Mouse (Mus musculus) brown adipose tissue, adult 24 weeks (tissue): ENCODE results near the gene Apoc3. TPM values are rescaled to one million over a fixed set of nuclear protein-coding genes. Genes with fewer than 3 reads are reported as not detected.

ENCODE experiments used
- H3K27ac ChIP-seq: fragments of 200-500 bp; replicated peaks from 2 replicates; pipeline ENCODE4 v1.5.1; 2012; ENCODE audit warnings: low read depth, mild to moderate bottlenecking, low read length
- H3K4me1 ChIP-seq: fragments of 200-500 bp; 2 replicates; pipeline ENCODE4 v1.6.1; 2012; ENCODE audit warnings: low read length, mixed read lengths; ENCODE audit not compliant: control insufficient read depth, insufficient read depth, insufficient read length
- H3K4me3 ChIP-seq: fragments of 200-500 bp; 2 replicates; pipeline ENCODE4 v1.5.1; 2012; ENCODE audit warnings: low read depth, mild to moderate bottlenecking, low read length, moderate library complexity; ENCODE audit not compliant: insufficient read depth
- polyA plus RNA-seq: library from polyadenylated mRNA; stranded (reverse); fragments of >200 nt; gene quantifications from 2 replicates; pipeline ENCODE4 v1.2.4, GENCODE M21; 2012; ENCODE audit not compliant: missing spikeins, insufficient read depth, insufficient read length

Gene Apoc3
- polyA plus RNA-seq, 1 experiment: 8.2 TPM

DNA sequence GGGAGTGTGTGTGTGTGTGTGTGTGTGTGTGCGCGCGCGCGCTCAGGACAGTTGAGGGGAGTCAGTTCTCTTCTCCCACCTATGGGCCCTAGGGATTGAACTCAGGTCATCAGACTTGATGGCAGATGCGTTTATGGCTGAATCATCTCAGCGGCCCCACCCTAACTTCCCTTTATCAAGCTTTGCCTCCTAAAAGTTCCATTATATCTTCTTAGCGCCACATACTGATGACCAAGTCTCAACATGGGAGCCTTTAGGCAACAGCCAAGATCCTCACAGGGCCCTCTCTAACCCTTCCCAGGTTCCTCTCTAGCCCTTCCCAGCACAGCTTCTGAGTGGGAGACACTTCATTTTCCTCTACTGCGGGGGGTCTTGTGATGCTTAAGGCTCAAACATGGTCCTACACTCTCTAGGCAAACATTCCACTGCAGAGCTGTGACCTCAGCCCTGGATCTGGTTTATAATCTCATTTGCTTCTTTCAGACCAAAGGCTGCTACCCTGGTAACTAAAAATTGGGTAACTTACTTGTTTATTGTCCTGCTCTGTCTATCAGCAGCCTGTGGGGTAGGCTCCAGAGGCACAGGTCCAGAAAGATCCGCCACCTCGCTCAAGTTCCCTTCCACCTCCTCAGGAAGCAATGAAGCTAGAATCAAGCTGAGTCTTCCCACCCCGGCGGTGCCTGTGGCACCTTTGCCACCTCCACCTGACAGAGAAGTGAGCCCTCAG, 18.5 kb downstream of the Apoc3 start:
- H3K4me1 ChIP-seq: peaks cover 11% of the 10 kb centered on the region
- no peak overlapping the region for H3K4me3 ChIP-seq
- no peak overlapping the region for H3K27ac ChIP-seq

- H3K4me3 ChIP-seq: no peak overlapping the region
- peaks cover 11% of the 10 kb centered on the region for H3K4me1 ChIP-seq
- H3K27ac ChIP-seq: no peak overlapping the region; the same call in 1 of the 2 replicates
Observed at GRCm38 (mm10) chr9:46215338-46216322, 19.8 kb downstream of the Apoc3 start.

- no peak overlapping the region for H3K27ac ChIP-seq
- no peak overlapping the region for H3K4me3 ChIP-seq
- H3K4me1 ChIP-seq: peaks cover 11% of the 10 kb centered on the region
Observed at GRCm38 (mm10) chr9:46214946-46215337, 20.5 kb downstream of the Apoc3 start.

- Histone ChIP-seq H3K27ac (no peak overlapping the region), H3K4me3 (no peak overlapping the region), H3K4me1 (peaks cover 11% of the 10 kb centered on the region)
Observed at GRCm38 (mm10) chr9:46214276-46214675, 21.2 kb downstream of the Apoc3 start.

DNA sequence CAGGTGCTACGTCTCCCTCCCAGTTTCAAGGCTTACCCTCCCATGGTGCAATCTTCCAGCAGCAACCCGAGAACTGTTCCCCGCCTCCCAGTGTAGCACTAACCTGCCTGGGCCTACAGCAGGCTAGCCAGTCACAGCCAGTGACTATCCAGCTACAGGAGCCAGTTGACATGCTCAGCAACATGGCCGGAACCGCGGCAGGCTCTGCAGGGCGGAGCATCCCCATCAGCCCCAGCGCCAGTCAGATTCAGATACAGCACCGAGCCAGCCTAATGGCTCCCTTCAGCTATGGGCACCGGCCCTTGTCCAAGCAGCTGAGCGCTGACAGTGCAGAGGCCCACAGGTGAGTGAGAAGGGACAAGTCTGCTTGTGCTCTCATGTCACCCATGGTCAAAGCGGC, 25.0 kb downstream of the Apoc3 start:
- H3K4me3 ChIP-seq: no peak overlapping the region
- H3K4me1 ChIP-seq: peaks cover 9% of the 10 kb centered on the region
- H3K27ac ChIP-seq: no peak overlapping the region

DNA sequence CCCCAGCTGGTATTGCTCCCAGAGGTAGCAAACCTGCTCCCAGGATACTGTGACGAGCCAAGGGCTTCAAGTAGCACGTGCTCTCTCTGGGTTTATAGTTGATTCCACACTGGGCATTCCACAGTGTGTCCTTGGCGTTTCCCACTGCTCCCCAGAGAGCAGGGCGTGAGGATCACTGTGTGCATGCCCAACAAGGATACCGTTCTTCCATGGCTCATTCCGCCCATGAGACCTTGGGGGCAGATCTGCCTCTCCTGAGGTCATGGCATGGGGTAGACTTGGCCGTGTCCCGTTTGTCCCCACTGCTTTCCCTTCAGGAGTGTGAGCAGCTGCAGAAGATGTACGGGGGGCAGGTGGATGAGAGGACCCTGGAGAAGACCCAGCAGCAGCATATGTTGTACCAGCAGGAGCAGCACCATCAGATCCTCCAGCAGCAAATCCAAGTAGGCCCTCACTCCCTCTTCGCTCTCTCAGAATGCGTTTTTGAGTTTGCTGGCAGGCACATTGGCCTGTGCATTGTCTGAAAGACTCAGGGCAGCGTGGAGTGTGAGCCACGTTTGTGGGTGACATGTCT, 26.9 kb downstream of the Apoc3 start:
- Histone ChIP-seq H3K4me1 (0 out of 2 replicates have a peak, but pooled peaks cover 4% of the 10 kb centered on the region), H3K4me3 (no peak overlapping the region), H3K27ac (no peak overlapping the region)

- 0 out of 2 replicates have a peak, but pooled peaks cover 4% of the 10 kb centered on the region for H3K4me1 ChIP-seq
- H3K4me3 ChIP-seq: no peak overlapping the region
- H3K27ac ChIP-seq: no peak overlapping the region
Observed at GRCm38 (mm10) chr9:46207501-46207869, 28.0 kb downstream of the Apoc3 start.

DNA sequence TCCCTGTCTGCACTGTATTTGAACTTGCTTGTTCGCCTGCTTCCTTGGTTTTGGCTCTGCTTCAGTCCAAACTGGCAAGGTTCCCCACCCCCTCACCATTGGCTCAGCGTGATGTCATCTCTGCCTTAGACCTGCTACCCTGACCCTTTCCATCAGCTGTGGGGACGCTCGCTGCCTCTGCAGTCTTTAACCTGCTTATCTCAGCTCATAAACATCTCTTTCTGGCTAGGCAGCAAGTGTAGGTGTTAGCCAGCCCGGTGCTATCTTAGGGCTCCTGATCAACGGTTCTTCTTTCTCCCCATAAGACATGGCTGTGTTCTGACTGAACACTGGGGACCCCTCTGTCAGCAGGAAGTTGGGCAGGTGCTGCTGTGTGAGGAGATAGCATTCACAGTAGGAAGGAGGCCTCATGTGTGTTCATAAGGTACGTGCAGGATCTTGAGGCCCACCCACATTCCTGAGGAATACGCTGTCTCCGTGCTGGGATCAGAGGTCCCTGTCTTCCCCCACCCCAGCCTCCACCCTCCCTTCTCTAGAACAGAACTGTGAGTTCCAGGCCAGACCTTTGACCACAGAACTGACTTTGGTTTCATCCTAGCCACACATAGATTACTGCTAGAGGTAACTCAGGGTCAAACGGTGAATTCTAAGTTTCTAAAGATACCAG, 28.5 kb downstream of the Apoc3 start:
- Histone ChIP-seq H3K27ac (no peak overlapping the region), H3K4me1 (0 out of 2 replicates have a peak, but pooled peaks cover 4% of the 10 kb centered on the region), H3K4me3 (no peak overlapping the region)

DNA sequence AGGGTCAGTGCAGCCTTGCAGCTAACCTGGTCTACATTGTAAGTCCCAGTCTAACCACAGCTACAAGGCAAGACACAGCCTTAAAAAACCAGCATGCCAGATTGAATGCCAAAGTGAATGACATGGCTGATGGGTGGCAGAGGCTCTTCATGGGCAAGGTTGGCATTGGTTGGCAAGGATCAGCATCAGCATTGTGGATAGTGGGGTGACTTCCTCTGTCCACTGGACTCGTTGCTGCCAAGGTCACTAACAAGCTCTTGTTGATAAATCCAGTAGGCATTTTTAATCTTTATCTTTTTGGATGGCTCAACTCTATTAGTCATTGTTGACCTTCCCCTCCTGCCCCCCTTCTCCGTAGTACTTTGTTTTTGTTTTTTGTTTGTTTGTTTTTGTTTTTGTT, 35.8 kb downstream of the Apoc3 start:
- Histone ChIP-seq H3K27ac (no peak overlapping the region), H3K4me3 (no peak overlapping the region), H3K4me1 (0 out of 2 replicates have a peak, but pooled peaks cover 3% of the 10 kb centered on the region)

GRCm38 (mm10) chr9:46198936-46199335, 36.5 kb downstream of the Apoc3 start:
- H3K4me1 ChIP-seq: 0 out of 2 replicates have a peak, but pooled peaks cover 3% of the 10 kb centered on the region
- H3K27ac ChIP-seq: no peak overlapping the region

GRCm38 (mm10) chr9:46198461-46198860, 37.0 kb downstream of the Apoc3 start:
- H3K4me3 ChIP-seq: no peak overlapping the region
- H3K4me1 ChIP-seq: 0 out of 2 replicates have a peak, but pooled peaks cover 3% of the 10 kb centered on the region
- no peak overlapping the region for H3K27ac ChIP-seq

More at GRCm38 (mm10) chr9:46198936-46199335, 36.5 kb downstream of the Apoc3 start:
- no peak overlapping the region for H3K4me3 ChIP-seq

- Histone ChIP-seq H3K4me1 (0 out of 2 replicates have a peak, but pooled peaks cover 3% of the 10 kb centered on the region), H3K4me3 (no peak overlapping the region), H3K27ac (0 out of 2 replicates have a peak overlapping the region, but pooled peaks have one; percentile 17)
Observed at GRCm38 (mm10) chr9:46196699-46197169, 38.7 kb downstream of the Apoc3 start.

DNA sequence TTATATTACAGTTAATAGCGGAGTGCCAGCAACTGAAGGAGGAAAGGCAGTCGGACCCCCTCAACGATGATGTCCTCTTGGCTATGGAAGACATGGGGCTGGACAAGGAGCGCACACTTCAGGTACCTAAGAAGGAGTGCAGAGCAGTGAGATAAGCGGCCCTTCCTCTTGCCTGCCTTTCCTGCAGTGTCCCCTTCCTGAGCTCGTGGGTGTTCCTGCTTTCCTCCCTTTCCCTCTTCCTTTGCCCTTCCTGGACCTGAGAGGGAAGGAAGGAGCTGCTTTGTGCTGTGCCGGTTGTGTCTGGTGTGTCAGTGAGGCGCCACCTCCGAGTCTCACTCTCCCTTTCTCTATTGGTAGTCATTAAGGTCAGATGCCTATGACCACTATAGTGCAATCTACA, 40.6 kb downstream of the Apoc3 start:
- Histone ChIP-seq H3K4me3 (no peak overlapping the region), H3K27ac (no peak overlapping the region), H3K4me1 (0 out of 2 replicates have a peak, but pooled peaks cover 3% of the 10 kb centered on the region)

- Histone ChIP-seq H3K4me3 (no peak overlapping the region), H3K4me1 (no peaks in the 10 kb centered on the region), H3K27ac (no peak overlapping the region)
Observed at GRCm38 (mm10) chr9:46192642-46193041, 42.8 kb downstream of the Apoc3 start.
